Mouse (Mus musculus): Measurements from ENCODE around the gene Zfp36l1. TPM values are rescaled to one million over a fixed set of nuclear protein-coding genes. Genes with fewer than 3 reads are reported as not detected.

Zfp36l1 gene
- 40.2 and 69.1 TPM in 2 replicates for polyA plus RNA-seq (2012; rRNA removed)

- no peak for DNase-seq (ENCODE audit: low read depth, low spot score)
Measured at GRCm38 (mm10) chr12:80112852-80113551, at the start of gene Zfp36l1. Zfp36l1 (minus strand) TSS chr12:80113013.

GRCm38 (mm10) chr12:80162448-80162847, 49.6 kb upstream of the Zfp36l1 start:
- 85% methylated on average over 3 of the region's 3 CpGs for WGBS
- DNase-seq (ENCODE audit: low read depth, low spot score): no peak

More at GRCm38 (mm10) chr12:80112852-80113551, at the start of gene Zfp36l1:
- under 1% methylated on average over 40 of the region's 42 CpGs for WGBS

DNA sequence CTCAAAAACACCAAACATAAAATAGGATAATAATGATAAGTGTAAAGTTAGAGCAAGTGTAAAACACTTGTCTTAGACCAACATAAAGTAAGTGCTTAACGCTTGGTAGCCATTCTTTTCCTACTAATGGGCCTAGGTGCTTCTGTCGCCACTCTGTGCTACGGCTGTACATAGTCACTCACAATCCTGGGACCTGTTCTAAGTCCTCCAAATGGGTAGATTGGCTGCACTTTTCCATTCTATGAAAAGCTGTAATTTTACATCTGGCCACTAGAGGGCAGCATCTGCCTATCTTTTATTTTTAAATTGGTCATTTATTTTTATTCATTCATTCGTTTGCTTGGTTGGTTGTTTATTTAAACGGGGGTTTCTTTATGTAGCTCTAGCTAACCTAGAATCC, 44.9 kb upstream of the Zfp36l1 start:
- no peak for DNase-seq (ENCODE audit: low read depth, low spot score)

GRCm38 (mm10) chr12:80153687-80154326, 41.0 kb upstream of the Zfp36l1 start:
- 33% methylated on average over 10 of the region's 10 CpGs for WGBS
- no peak for DNase-seq (ENCODE audit: low read depth, low spot score)

More for the DNA sequence above, 44.9 kb upstream of the Zfp36l1 start:
- 4% methylated on average over 5 of the region's 5 CpGs for WGBS

- WGBS: 85% methylated on average over 6 of the region's 6 CpGs
- no peak for DNase-seq (ENCODE audit: low read depth, low spot score)
Measured at GRCm38 (mm10) chr12:80153078-80153477, 40.3 kb upstream of the Zfp36l1 start.

DNA sequence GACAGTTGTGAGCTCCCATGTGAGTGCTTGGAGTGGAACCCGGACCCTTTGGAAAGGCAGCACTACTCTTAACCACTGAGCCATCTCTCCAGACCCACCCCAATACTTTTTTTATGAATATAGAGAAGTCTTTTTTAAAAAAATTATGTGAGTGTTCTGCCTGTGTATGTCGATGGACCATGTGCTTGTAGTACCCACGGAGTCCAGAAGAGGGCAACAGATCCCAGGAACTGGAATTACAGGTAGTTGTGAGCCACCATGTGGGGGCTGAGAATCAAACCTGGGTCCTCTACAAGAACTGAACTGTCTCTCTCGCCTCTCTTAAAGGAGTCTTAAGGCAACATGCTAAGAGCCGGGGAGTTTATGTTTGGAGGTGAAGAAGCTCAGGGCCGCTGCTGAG, 39.0 kb upstream of the Zfp36l1 start:
- DNase-seq (ENCODE audit: low read depth, low spot score): no peak
- 94% methylated on average over 6 of the region's 6 CpGs for WGBS

GRCm38 (mm10) chr12:80150624-80151023, 37.8 kb upstream of the Zfp36l1 start:
- DNase-seq (ENCODE audit: low read depth, low spot score): no peak
- WGBS: 29% methylated on average over 8 of the region's 8 CpGs

DNA sequence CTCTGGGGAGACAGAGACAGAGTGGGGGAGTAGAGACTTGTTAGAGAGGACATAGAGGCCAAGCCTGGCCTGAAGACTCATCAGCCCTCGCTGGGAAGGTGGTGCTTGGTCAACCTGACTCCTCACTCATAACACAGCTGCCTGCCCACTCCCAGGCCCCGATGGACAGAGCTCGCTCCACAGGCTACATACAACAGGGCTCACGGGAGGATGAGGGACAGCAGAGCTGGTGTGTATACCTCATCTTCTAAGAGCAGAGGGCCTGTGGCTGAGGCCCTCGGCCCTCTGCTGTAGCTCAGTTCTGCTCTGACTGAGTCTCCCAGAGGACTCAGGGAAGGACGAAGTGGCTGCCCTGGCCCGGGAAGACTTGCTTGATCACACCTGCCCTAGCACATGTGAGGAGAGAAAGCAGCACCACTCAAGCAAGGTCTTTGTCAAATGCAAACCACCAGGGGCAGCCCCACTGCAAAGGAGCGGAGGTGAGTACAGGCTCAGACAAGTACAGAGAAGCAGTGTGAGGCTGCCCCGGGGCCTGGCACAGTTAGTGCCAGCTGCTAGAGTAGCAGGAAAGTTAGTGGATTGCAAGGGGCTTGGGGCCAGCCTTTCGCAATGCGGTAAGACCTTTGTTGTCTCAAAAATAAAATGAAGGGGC, 34.9 kb upstream of the Zfp36l1 start:
- DNase-seq (ENCODE audit: low read depth, low spot score): no peak
- 92% methylated on average over 11 of the region's 11 CpGs for WGBS

DNA sequence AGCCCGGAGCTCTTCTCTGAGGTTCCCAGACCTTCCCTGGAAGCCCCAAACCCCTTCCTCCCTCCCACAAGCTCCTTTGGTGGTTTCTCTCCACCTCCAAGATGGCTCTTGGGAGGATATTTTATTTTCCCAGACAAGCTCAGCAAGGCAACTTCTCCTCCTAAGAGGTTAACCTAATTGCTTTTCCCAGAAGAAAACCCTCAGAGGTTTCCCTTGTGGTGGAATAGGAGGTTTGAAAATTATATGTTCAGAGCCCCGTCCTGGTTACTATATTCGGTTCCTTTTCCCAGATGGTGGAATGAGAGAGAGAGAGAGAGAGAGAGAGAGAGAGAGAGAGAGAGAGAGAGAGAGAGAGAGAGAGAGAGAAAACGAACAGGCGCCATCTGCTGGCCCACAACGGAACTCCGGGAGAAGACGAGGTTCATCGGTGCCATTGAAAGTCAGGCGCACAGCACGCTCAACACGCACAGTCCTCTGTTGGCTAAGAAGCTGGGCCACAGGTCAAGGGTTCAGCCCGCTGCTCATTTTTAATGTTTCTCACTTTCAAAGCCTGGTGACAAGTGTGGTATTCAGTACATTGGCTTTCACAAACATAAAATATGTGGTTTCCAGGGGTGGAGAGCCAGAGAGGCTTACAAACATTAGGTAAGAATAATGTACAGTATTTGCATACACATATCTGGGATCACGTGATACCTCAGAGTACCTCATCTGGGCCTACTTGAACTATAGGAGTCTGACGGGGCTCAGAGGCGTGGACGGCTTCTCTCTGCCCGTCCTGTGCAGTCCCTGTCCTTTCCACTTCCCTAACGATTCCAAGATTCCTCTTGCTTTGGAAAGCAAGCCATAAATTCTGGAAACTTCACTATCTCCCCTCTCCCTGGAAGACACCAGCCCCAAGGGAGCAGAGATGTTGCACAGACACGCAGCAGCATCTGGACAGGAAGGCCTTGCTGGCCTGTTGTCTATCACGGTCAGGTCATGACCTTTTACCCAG, 33.7 kb upstream of the Zfp36l1 start:
- WGBS: 33% methylated on average over 21 of the region's 21 CpGs
- no peak for DNase-seq (ENCODE audit: low read depth, low spot score)

DNA sequence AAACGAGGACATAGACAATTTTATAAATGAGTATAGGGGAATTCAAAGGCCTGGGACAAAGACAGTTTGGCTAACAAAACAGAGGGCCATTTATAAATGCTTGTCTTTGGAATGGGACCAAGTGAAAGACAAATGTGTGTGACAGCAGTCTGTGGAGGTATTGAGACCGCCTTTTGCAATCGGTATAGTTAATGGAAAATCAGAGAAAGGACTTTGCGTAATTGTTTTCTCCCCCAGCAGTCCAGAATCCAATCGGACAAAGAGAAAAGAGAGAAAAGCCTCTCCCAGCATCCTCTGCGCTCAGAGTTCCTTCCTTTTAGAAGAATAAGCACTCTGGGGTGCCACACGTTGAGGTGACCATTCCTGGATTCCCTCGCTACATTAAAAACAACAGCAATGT, 32.6 kb upstream of the Zfp36l1 start:
- 78% methylated on average over 8 of the region's 8 CpGs for WGBS

GRCm38 (mm10) chr12:80144846-80145245, 32.0 kb upstream of the Zfp36l1 start:
- 85% methylated on average over 3 of the region's 3 CpGs for WGBS
- no peak for DNase-seq (ENCODE audit: low read depth, low spot score)

More for the DNA sequence above, 32.6 kb upstream of the Zfp36l1 start:
- no peak for DNase-seq (ENCODE audit: low read depth, low spot score)

DNA sequence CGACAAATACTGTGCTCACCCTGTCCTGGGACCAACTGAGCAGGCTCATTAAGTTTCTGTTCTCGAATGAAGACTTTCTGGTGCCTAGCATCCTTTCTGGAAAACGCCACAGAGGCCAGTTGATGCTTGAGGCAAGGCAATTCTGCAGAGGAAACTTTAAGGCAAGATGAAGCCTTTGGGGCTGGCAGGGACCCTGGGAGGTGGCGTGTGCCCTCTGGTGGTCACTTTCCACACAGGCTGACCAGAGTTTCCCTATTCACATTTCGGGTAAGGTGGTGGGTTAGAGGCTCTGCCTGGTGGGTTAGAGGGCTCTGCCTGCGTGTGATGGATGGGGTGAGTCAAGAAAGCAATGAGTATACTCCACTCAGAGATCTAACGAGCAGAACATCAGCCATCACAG, 28.7 kb upstream of the Zfp36l1 start:
- 24% methylated on average over 7 of the region's 7 CpGs for WGBS

GRCm38 (mm10) chr12:80141011-80141410, 28.2 kb upstream of the Zfp36l1 start:
- WGBS: 64% methylated on average over 8 of the region's 8 CpGs
- DNase-seq (ENCODE audit: low read depth, low spot score): no peak

More for the DNA sequence above, 28.7 kb upstream of the Zfp36l1 start:
- DNase-seq (ENCODE audit: low read depth, low spot score): no peak

GRCm38 (mm10) chr12:80137744-80138143, 24.9 kb upstream of the Zfp36l1 start:
- 72% methylated on average over 1 of the region's 1 CpGs for WGBS
- no peak for DNase-seq (ENCODE audit: low read depth, low spot score)

DNA sequence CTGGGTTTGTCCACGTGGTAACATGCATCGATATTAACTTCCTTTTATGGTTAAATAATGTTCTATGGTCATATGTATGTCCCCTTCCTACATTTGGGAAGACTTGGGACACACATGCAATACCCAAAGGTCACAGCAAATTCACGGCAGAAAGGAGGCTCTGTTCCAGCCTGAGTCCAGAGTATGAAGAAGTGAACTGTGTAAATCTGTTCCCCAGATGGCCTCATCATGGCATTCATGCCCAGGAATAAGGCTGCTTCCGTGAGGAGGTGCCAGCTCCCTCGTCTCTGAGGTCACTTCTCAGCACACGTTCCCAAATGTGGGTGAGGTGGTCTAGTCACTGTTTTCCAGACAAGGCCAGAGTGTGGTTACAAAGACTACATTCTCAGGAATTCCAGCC, 24.4 kb upstream of the Zfp36l1 start:
- WGBS: 75% methylated on average over 6 of the region's 6 CpGs
- DNase-seq (ENCODE audit: low read depth, low spot score): no peak

DNA sequence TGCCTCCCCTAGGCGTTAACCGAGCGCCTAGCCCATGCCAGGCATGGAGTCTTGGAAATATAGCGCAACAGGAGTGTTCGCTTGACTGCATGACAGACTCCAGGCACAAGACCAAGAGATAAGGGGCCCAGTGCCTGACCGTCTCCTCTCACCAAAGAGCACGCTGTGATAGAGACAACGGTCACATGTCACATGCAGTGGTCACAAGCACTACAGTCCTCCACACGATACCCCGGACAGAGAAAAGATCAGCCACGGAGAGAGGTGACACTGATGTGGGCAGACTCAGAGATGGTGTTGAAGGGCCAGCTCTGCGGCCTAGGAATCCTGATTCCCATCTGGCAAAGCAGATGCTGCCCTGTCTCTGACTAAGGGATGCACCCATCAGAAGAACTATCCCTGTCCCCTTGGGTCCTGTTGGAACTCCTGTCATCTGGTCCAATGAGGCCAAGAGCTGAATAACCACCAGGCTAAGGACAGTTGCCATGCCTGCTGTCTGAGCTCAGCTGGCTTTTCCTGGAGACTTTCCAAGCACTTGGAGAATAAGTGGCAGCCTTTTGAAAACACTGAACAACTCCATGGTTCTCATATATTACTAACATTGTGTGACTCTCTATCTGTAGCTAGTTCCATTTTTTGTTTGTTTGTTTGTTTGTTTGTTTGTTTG, 23.6 kb upstream of the Zfp36l1 start:
- 95% methylated on average over 12 of the region's 12 CpGs for WGBS
- DNase-seq (ENCODE audit: low read depth, low spot score): no peak

DNA sequence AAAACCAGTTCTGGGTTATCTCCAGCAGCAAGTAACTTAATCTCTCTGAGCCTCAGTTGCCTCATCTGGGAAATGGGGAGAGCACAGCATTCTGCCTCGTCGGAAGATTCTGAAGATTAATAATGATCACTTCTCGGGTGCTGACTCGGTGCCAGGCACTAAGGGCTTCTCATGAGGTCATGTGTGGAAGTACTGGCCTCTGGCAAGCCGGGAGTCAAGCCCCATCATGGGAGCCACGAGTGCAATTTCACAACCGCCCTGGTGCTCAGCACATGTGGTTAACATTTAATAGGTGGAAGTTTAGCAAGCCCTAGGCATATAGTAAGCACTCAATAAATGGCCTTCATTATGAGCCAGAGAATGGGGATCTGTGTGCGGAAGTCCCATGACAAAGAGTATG, 22.4 kb upstream of the Zfp36l1 start:
- WGBS: 74% methylated on average over 8 of the region's 8 CpGs
- no peak for DNase-seq (ENCODE audit: low read depth, low spot score)

DNA sequence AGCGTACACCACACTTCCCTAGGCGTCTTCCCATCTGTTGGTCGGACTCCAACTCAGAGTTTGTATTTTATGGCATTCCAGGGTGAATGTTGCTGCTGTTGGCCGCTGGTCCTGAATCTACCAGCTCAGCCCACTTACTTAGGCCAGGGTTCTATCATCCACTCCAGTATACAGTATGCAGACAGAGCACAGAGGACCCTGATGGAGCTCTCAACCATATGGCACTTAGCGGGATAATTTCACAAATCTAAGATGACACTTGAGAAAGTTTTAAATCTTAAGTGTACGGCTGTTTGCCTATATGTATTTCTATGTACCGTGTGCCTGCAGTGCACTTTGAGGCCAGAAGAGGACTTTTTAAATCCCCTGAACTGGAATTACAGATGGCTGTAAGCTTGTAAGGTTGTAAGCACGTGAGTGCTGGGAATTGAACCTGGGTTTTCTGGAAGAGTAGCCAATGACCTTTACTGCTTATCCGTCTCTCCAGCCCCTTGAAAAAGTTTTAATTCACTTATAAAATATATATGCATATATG, 20.3 kb upstream of the Zfp36l1 start:
- DNase-seq (ENCODE audit: low read depth, low spot score): no peak
- WGBS: 51% methylated on average over 9 of the region's 9 CpGs
